Mouse (Mus musculus) cerebellum, adult (tissue): Measurements from ENCODE around the gene Kif2a.
A peak's percentile ranks its signal among the peaks of the same experiment; 100 is the strongest.
"Not testable (repeated sequence)": the region's sequence is repeated elsewhere in the genome, so short reads cannot be mapped to it uniquely, and the experiment has no call there.

Experiments used
- ATAC-seq: cut with Nextera tagmentation; 2 replicates; pipeline ENCODE4 v1.9.2; 2017; ENCODE audit warnings: mild to moderate bottlenecking, moderate library complexity, mixed read lengths; ENCODE audit not compliant: insufficient number of reproducible peaks, low FRiP score, low TSS enrichment

The Kif2a gene

GRCm38 (mm10) chr13:106937138-106937472 is 84.8 kb downstream of the Kif2a start:
- ATAC-seq = no peak

GRCm38 (mm10) chr13:106936256-106937137 is 85.4 kb downstream of the Kif2a start, which contains the start of gene Ipo11:
Gene Ipo11 (minus strand): TSS chr13:106936958.
- ATAC-seq = peak; percentile 98

DNA sequence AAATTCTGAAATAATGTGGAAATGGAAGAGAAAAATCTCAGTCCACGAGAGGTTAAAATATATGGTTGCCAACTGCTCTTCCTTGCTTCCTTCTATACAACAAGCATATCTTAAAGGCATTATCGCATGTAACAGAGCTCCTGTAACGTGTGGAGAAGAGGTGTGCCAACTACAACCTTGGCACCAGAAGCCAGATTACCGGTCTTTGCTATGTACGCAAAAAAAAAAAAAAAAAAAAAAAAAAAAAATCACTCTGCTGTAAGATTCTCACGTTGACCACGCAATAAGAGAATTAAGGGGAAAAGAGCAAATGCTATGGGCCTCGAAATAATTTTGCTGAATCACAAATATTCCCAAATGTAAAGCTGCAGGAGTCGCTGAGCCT is 86.1 kb downstream of the Kif2a start:
- ATAC-seq = no peak

GRCm38 (mm10) chr13:106929201-106929600 is 92.7 kb downstream of the Kif2a start:
- ATAC-seq = no peak

DNA sequence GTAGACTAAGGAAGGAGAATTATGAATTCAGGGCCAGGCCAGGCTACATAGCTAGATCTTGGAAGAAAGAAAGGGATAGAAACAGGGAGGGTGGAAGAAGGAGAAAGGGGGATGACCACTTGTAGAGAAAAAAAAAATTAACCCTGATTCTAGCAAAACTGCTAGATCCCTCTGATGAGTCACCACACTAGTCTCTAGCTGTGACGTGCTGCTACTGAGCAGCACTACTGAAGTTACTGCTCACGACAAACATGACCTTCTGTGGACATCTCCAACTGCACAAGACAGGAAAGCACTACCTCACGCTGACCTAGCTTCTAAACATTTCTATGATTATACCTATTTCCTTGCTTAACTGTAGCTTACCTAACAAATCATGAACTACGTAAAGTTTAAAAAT is 93.6 kb downstream of the Kif2a start:
- ATAC-seq = no peak

GRCm38 (mm10) chr13:106925921-106926320 is 96.0 kb downstream of the Kif2a start:
- ATAC-seq = not testable (repeated sequence)

GRCm38 (mm10) chr13:106918322-106919050 is 103.4 kb downstream of the Kif2a start:
- no peak for ATAC-seq

GRCm38 (mm10) chr13:106913125-106913736 is 108.7 kb downstream of the Kif2a start:
- ATAC-seq = no peak

GRCm38 (mm10) chr13:106910096-106910495 is 111.8 kb downstream of the Kif2a start:
- ATAC-seq = no peak
